In genomic region chr9:83273361-83273975, GRCm38 (mm10) we compare ENCODE assay signal across 15 mouse cellular contexts.
DNase-seq lines count a peak whose midpoint lies in the region; ATAC-seq lines count a peak whose summit lies in the region.
"Had no signal": no experiment of that assay in that cellular context is flagged by ENCODE, and none has a peak within 500 bp of the region (broad histone marks: within the 10 kb centered on the region; RNA-seq: fewer than 3 reads in every experiment).

No protein-coding gene starts in this region.

- DNase-seq in cerebellum, postnatal 10 days = peak; percentile 47 to 59
- peak; percentile 15 to 39 for DNase-seq in layer of hippocampus, postnatal 10 days (ENCODE audit: low spot score in 2 of 2)
- DNase-seq in layer of hippocampus, postnatal 25 days (ENCODE audit: extremely low spot score in 1 of 2, low spot score in 1 of 2) = no peak
- DNase-seq in ovary, postnatal 36 days (ENCODE audit: low spot score) = peak; percentile 15
- no peak for DNase-seq in ovary, postnatal 10 days (ENCODE audit: low spot score)
- DNase-seq in lung, postnatal 25 days (ENCODE audit: low spot score) = peak; percentile 23
- DNase-seq in retina, embryonic 14.5 days (ENCODE audit: low spot score) = no peak
- DNase-seq: cerebellum, adult 11-12 months; kidney, adult 8-10 months; kidney, postnatal 25 days; liver, postnatal 0 days; thymus, adult 2 months had no signal

- no peak for ATAC-seq in cerebellum, adult (ENCODE audit: insufficient number of reproducible peaks, low FRiP score, low TSS enrichment)
- ATAC-seq: inflammation-experienced regulatory T-cells, adult 6 months; liver, postnatal 0 days; midbrain, embryonic 16.5 days had no signal

Comparison
In these comparisons a context has a peak if more than half of its experiments do, and no peak if none do; other contexts are left out.
1. DNase-seq: peak in cerebellum, postnatal 10 days (2 of 2), layer of hippocampus, postnatal 10 days (2 of 2), ovary, postnatal 36 days (single experiment) and lung, postnatal 25 days (single experiment); none in layer of hippocampus, postnatal 25 days (0 of 2), ovary, postnatal 10 days (single experiment) and retina, embryonic 14.5 days (single experiment).